Mouse (Mus musculus) liver (tissue): ENCODE data around the gene Nkiras1.
"Not testable (repeated sequence)": the region's sequence is repeated elsewhere in the genome, so short reads cannot be mapped to it uniquely, and the experiment has no call there.

ENCODE experiments used
- DNase-seq: peaks from one replicate; pipeline ENCODE4 v3.0.0-alpha.2; 2020; ENCODE audit warnings: mixed read lengths

The Nkiras1 gene

GRCm38 (mm10) chr14:18270529-18271441, at the start of gene Nkiras1, which contains the start of gene Rpl15:
Gene Nkiras1 (plus strand): TSS chr14:18271136.
Gene Rpl15 (minus strand): TSS chr14:18271391.
- peak; percentile 99 for DNase-seq

- DNase-seq: no peak
These were observed 49.0 kb upstream of the Nkiras1 start for GRCm38 (mm10) chr14:18221977-18222376.

- DNase-seq: not testable (repeated sequence)
These were observed 45.5 kb upstream of the Nkiras1 start for GRCm38 (mm10) chr14:18225431-18225830.

- DNase-seq: not testable (repeated sequence)
These were observed 44.8 kb upstream of the Nkiras1 start for GRCm38 (mm10) chr14:18226181-18226580.

- DNase-seq: not testable (repeated sequence)
These were observed 41.2 kb upstream of the Nkiras1 start for GRCm38 (mm10) chr14:18229751-18230150.

- DNase-seq: not testable (repeated sequence)
These were observed 39.1 kb upstream of the Nkiras1 start for GRCm38 (mm10) chr14:18231866-18232265.

GRCm38 (mm10) chr14:18233076-18233475, 37.9 kb upstream of the Nkiras1 start:
- no peak for DNase-seq

GRCm38 (mm10) chr14:18233981-18234960, 36.7 kb upstream of the Nkiras1 start:
- no peak for DNase-seq

- DNase-seq: not testable (repeated sequence)
These were observed 34.3 kb upstream of the Nkiras1 start for GRCm38 (mm10) chr14:18236496-18237235.

GRCm38 (mm10) chr14:18237381-18237780, 33.6 kb upstream of the Nkiras1 start:
- DNase-seq: no peak

GRCm38 (mm10) chr14:18238131-18238749, 32.7 kb upstream of the Nkiras1 start:
- DNase-seq: peak; percentile 95

GRCm38 (mm10) chr14:18238750-18239731, 31.9 kb upstream of the Nkiras1 start, which contains the start of gene Nr1d2:
Gene Nr1d2 (minus strand): TSS chr14:18239127.
- DNase-seq: peak; percentile 95

GRCm38 (mm10) chr14:18240132-18240531, 30.8 kb upstream of the Nkiras1 start:
- DNase-seq: no peak

- DNase-seq: no peak
These were observed 29.1 kb upstream of the Nkiras1 start for GRCm38 (mm10) chr14:18241786-18242185.

GRCm38 (mm10) chr14:18242638-18243130, 28.3 kb upstream of the Nkiras1 start:
- DNase-seq: no peak

- DNase-seq: no peak
These were observed 9.7 kb upstream of the Nkiras1 start for GRCm38 (mm10) chr14:18261203-18261602.

- DNase-seq: no peak
These were observed 7.5 kb upstream of the Nkiras1 start for GRCm38 (mm10) chr14:18263427-18263826.

GRCm38 (mm10) chr14:18269947-18270528, 898 bp upstream of the Nkiras1 start:
- not testable (repeated sequence) for DNase-seq

- peak; percentile 9 for DNase-seq
These were observed 730 bp downstream of the Nkiras1 start for GRCm38 (mm10) chr14:18271666-18272065.

- no peak for DNase-seq
These were observed 3.6 kb downstream of the Nkiras1 start for GRCm38 (mm10) chr14:18274526-18274925.
